Mouse (Mus musculus) stomach, postnatal 0 days (tissue): Measurements from ENCODE around the gene Cacng6. TPM values are rescaled to one million over a fixed set of nuclear protein-coding genes. Genes with fewer than 3 reads are reported as not detected.
A peak's percentile ranks its signal among the peaks of the same experiment; 100 is the strongest.

Experiments used
- ATAC-seq: fragments of 200-750 bp; cut with Nextera tagmentation; 2 replicates; pipeline ENCODE4 v1.8.0; 2017; ENCODE audit not compliant: low FRiP score, low TSS enrichment
- DNase-seq: peaks from one replicate; pipeline ENCODE4 v3.0.0-alpha.2; 2016; ENCODE audit warnings: low spot score
- H3K27ac ChIP-seq: fragments of 300-500 bp; sonication (generic); replicated peaks from 2 replicates; pipeline ENCODE4 v1.5.1; 2014; ENCODE audit warnings: mild to moderate bottlenecking, control low read depth
- H3K27me3 ChIP-seq: fragments of 300-500 bp; sonication (generic); 2 replicates; pipeline ENCODE4 v1.6.1; 2014; ENCODE audit warnings: low read length; ENCODE audit not compliant: control insufficient read depth, insufficient read depth
- H3K36me3 ChIP-seq: fragments of 300-500 bp; sonication (generic); 2 replicates; pipeline ENCODE4 v1.6.1; 2014; ENCODE audit warnings: low read length, mixed read lengths; ENCODE audit not compliant: control insufficient read depth, insufficient read depth
- H3K4me1 ChIP-seq: fragments of 300-500 bp; sonication (generic); replicated peaks from 2 replicates; pipeline ENCODE4 v1.6.1; 2014; ENCODE audit warnings: antibody characterized with exemption; ENCODE audit not compliant: control insufficient read depth, insufficient read depth
- H3K4me2 ChIP-seq: fragments of 300-500 bp; sonication (generic); replicated peaks from 2 replicates; pipeline ENCODE4 v1.6.1; 2014; ENCODE audit warnings: low read depth, mild to moderate bottlenecking, control low read depth, moderate library complexity
- H3K4me3 ChIP-seq: fragments of 300-500 bp; sonication (generic); 2 replicates; pipeline ENCODE4 v1.5.1; 2014; ENCODE audit warnings: low read depth, low read length, control low read depth
- H3K9ac ChIP-seq: fragments of 300-500 bp; sonication (generic); 2 replicates; pipeline ENCODE4 v1.6.1; 2014; ENCODE audit warnings: mild to moderate bottlenecking, low read length, control low read depth, mixed read lengths
- H3K9me3 ChIP-seq: fragments of 300-500 bp; sonication (generic); 2 replicates; pipeline ENCODE4 v1.6.1; 2016; ENCODE audit warnings: low read length; ENCODE audit not compliant: control insufficient read depth
- CTCF ChIP-seq: IDR thresholded peaks from 2 replicates; pipeline ENCODE4 v1.5.1; 2016; ENCODE audit warnings: antibody characterized with exemption, low read depth, mild to moderate bottlenecking, moderate library complexity
- EP300 ChIP-seq: optimal IDR thresholded peaks from 2 replicates; pipeline ENCODE3; 2016; ENCODE audit warnings: antibody characterized with exemption
- WGBS: fragments of 180-500 bp; shearing (Covaris S2); extraction: QIAGEN DNeasy Blood & Tissue Kit; methylation state at CpG from one replicate; pipeline ENCODE4 v1.1.7; 2014; 5-methylcytosine and 5-hydroxymethylcytosine counted together
- polyA plus RNA-seq: library from polyadenylated mRNA; unstranded; fragments of >200 nt; fragmentation: Nextera tagmentation; extraction: Ambion mirVana; gene quantifications from 2 replicates; pipeline ENCODE4 v1.2.1, GENCODE M21; 2015

The Cacng6 gene
- polyA plus RNA-seq, 1 experiment from 2014 or later = 0.22 TPM

DNA sequence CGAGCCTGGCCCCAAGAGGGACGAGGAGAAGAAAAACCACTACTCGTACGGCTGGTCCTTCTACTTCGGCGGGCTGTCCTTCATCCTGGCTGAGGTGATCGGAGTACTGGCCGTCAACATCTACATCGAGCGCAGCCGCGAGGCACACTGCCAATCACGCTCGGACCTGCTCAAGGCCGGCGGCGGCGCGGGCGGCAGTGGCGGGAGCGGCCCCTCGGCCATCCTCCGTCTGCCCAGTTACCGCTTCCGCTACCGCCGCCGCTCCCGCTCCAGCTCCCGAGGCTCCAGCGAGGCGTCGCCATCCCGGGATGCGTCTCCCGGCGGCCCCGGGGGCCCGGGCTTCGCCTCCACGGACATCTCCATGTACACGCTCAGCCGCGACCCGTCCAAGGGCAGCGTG is 9.1 kb upstream of the Cacng6 start:
- Histone ChIP-seq H3K27me3 (peaks cover 20% of the 10 kb centered on the region), H3K36me3 (no peaks in the 10 kb centered on the region), H3K27ac (no peak overlapping the region), H3K9ac (peak overlapping the region; percentile 38; the same call in 1 of the 2 replicates), H3K9me3 (no peaks in the 10 kb centered on the region), H3K4me3 (peak overlapping the region; percentile 51), H3K4me2 (peak overlapping the region; percentile 83), H3K4me1 (no peaks in the 10 kb centered on the region; the same call in 1 of the 2 replicates)
- WGBS = under 1% methylated on average over 33 of the region's 47 CpGs
- ATAC-seq (no peak), DNase-seq (peak; percentile 33)
- no peak for TF ChIP-seq EP300
- no peak for TF ChIP-seq CTCF

DNA sequence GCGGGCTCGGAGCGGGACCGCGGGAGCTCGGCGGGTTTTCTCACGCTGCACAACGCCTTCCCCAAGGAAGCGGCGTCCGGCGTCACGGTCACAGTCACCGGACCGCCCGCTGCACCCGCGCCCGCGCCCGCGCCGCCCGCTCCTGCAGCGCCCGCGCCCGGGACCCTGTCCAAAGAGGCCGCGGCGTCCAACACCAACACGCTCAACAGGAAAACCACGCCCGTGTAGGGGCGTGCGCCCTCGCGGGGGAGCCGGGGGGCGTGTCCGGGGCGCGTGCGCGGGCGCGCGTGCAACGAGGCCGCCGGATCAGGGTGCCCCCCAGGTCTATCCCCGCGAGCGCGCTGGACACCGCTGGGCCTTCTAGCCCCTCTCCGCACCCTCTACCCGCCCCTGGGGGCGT is 8.6 kb upstream of the Cacng6 start:
- no peaks in the 10 kb centered on the region; the same call in 1 of the 2 replicates for H3K4me1 ChIP-seq
- peak overlapping the region; percentile 38; the same call in 1 of the 2 replicates for H3K9ac ChIP-seq
- no peak overlapping the region for H3K27ac ChIP-seq
- DNase-seq (peak; percentile 31), ATAC-seq (0 out of 2 replicates have a peak, but pooled peaks have one; percentile 19)
- H3K36me3 ChIP-seq = no peaks in the 10 kb centered on the region
- TF ChIP-seq EP300 = no peak
- TF ChIP-seq CTCF = no peak
- H3K4me2 ChIP-seq = peak overlapping the region; percentile 83
- H3K27me3 ChIP-seq = peaks cover 20% of the 10 kb centered on the region
- peak overlapping the region; percentile 51 for H3K4me3 ChIP-seq
- WGBS = under 1% methylated on average over 34 of the region's 60 CpGs
- H3K9me3 ChIP-seq = no peaks in the 10 kb centered on the region

DNA sequence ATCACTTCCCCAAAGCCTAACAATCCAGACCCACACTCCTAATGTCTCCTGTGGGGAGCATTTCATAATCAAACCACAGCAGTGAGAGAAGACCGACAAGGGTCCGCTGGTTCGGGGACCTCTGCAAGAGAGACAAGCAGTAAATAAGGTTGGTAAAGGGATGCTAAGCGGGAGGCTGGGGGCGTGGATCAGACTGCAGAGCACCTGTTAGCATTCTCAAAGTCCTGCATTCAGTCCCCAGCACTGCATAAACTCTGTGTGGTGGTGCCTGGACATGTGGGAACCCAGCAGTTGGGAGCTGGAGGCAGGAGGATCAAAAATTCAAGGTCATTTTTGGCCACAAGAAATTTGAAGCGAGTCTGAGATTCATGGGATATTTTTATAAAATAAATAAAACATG is 4.1 kb upstream of the Cacng6 start:
- no peak for TF ChIP-seq EP300
- TF ChIP-seq CTCF = no peak
- no peak overlapping the region for H3K4me3 ChIP-seq
- H3K4me2 ChIP-seq = no peak overlapping the region
- WGBS = 38% methylated on average over 6 of the region's 6 CpGs
- no peak for ATAC-seq
- H3K4me1 ChIP-seq = no peaks in the 10 kb centered on the region
- no peak for DNase-seq
- no peak overlapping the region for H3K9ac ChIP-seq
- H3K9me3 ChIP-seq = no peaks in the 10 kb centered on the region
- no peak overlapping the region for H3K27ac ChIP-seq
- peaks cover 7% of the 10 kb centered on the region; the same call in 1 of the 2 replicates for H3K27me3 ChIP-seq
- H3K36me3 ChIP-seq = no peaks in the 10 kb centered on the region

DNA sequence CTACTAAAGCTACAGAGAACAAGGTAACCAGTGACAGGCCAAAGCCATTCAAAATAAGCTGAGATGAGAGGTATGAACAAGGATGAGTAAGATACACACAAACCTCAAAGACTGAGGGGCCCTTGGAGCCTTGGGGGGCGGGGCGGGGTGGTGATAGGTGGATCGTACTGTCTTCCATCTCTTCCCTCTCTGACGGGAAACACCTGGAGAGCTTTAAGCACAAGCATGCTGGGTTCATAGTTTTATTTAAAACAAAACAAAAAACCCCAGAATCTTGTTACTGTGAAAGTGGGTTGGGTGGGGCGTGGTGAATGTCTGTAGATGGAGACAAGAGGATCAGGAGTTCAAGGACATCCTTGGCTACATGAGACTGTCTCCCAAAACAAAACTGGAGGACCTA is 3.5 kb upstream of the Cacng6 start:
- Histone ChIP-seq H3K27me3 (peaks cover 6% of the 10 kb centered on the region; the same call in 1 of the 2 replicates), H3K9me3 (no peaks in the 10 kb centered on the region)
- 39% methylated on average over 5 of the region's 5 CpGs for WGBS

DNA sequence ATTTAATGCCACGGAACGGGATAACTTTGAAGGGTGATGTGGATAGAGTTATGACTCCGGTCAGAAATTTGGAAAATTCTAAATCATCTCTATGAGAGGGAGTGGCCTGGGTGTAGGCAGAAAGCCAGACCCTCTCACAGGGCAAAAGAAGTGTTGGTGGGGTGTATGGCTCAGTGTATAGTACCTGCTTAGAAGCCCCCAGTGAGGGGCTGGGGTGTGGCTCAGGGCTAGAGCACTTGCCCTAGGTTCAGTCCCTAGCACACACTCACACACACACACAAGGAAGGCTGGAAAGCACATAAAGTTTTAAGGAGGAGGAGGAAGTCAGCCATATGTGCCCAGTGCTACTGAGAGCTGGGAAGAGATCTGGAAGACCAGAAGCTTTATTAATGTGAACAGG is 2.7 kb upstream of the Cacng6 start:
- no peak for DNase-seq
- no peak overlapping the region for H3K27ac ChIP-seq
- H3K36me3 ChIP-seq = no peaks in the 10 kb centered on the region
- WGBS = 60% methylated on average over 3 of the region's 3 CpGs
- H3K9ac ChIP-seq = no peak overlapping the region
- H3K9me3 ChIP-seq = no peaks in the 10 kb centered on the region
- peaks cover 5% of the 10 kb centered on the region; the same call in 1 of the 2 replicates for H3K27me3 ChIP-seq
- H3K4me3 ChIP-seq = no peak overlapping the region
- no peak overlapping the region for H3K4me2 ChIP-seq
- H3K4me1 ChIP-seq = no peaks in the 10 kb centered on the region
- TF ChIP-seq CTCF (no peak), EP300 (no peak)
- no peak for ATAC-seq

More for the DNA sequence above, 3.5 kb upstream of the Cacng6 start:
- Histone ChIP-seq H3K36me3 (no peaks in the 10 kb centered on the region), H3K27ac (no peak overlapping the region), H3K4me3 (no peak overlapping the region), H3K9ac (no peak overlapping the region), H3K4me1 (no peaks in the 10 kb centered on the region), H3K4me2 (no peak overlapping the region)
- ATAC-seq = no peak
- TF ChIP-seq CTCF (no peak), EP300 (no peak)
- no peak for DNase-seq

DNA sequence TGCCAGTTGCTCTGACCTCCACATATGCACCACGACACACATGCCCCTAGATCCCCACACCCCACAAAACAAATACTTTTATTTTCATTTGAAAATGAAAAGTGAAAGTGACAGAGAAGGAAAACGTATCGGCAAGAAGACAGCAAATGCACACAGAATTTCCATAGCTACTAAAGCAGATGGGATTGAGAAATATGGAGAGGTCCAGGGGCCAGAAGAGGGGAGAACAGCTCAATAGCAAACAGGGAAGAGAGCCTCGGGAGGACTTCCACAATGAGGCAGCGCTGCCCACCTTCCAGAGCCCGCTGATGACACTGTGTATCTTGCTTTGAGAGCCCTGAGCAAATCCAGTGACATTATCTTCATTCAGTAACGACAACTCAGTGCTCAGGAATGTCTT is 1.9 kb upstream of the Cacng6 start:
- no peaks in the 10 kb centered on the region for H3K4me1 ChIP-seq
- H3K27ac ChIP-seq = no peak overlapping the region
- no peaks in the 10 kb centered on the region for H3K9me3 ChIP-seq
- H3K9ac ChIP-seq = no peak overlapping the region
- no peak for TF ChIP-seq EP300
- TF ChIP-seq CTCF = no peak
- H3K36me3 ChIP-seq = no peaks in the 10 kb centered on the region
- H3K4me3 ChIP-seq = no peak overlapping the region
- ATAC-seq = no peak
- WGBS = 43% methylated on average over 7 of the region's 7 CpGs
- 0 out of 2 replicates have a peak overlapping the region, but pooled peaks have one; percentile 8 for H3K4me2 ChIP-seq
- H3K27me3 ChIP-seq = peaks cover 3% of the 10 kb centered on the region; the same call in 1 of the 2 replicates
- DNase-seq = no peak
